In genomic region chr1:86481468-86481867, GRCm38 (mm10) we compare ENCODE assay signal across 13 mouse cellular contexts. TPM values are rescaled to one million over a fixed set of nuclear protein-coding genes. Genes with fewer than 3 reads are reported as not detected.
DNase-seq lines count a peak whose midpoint lies in the region; ATAC-seq lines count a peak whose summit lies in the region.
"Had no signal": no experiment of that assay in that cellular context is flagged by ENCODE, and none has a peak within 500 bp of the region (broad histone marks: within the 10 kb centered on the region; RNA-seq: fewer than 3 reads in every experiment).

No protein-coding gene starts in this region.

- H3K9ac ChIP-seq in kidney, embryonic 15.5 days: no peak overlapping the region
- H3K9ac ChIP-seq: heart, embryonic 15.5 days had no signal

- peaks cover 43% of the 10 kb centered on the region for H3K4me1 ChIP-seq in kidney, embryonic 15.5 days
- peaks cover 24% of the 10 kb centered on the region; the same call in 1 of the 2 replicates for H3K4me1 ChIP-seq in limb, embryonic 10.5 days

- peak overlapping the region; percentile 88 for H3K27ac ChIP-seq in kidney, embryonic 15.5 days
- peak overlapping the region; percentile 16; the same call in 1 of the 2 replicates for H3K27ac ChIP-seq in limb, embryonic 10.5 days
- H3K27ac ChIP-seq: heart, embryonic 15.5 days had no signal

- ATAC-seq in kidney, embryonic 15.5 days (replicated peaks; ENCODE audit: low FRiP score): peak; percentile 87
- ATAC-seq in neutrophil, adult 5-6 weeks (ENCODE audit: extremely low read depth, insufficient number of reproducible peaks, low FRiP score, poor library complexity, severe bottlenecking): peak; percentile 14; the same call in 1 of the 2 replicates
- ATAC-seq: CD4-positive, CD25-positive, alpha-beta regulatory T cell, adult 4 months had no signal

- no peaks in the 10 kb centered on the region for H3K9me3 ChIP-seq in kidney, embryonic 15.5 days (replicated peaks)
- no peaks in the 10 kb centered on the region for H3K9me3 ChIP-seq in limb, embryonic 10.5 days (replicated peaks)
- H3K9me3 ChIP-seq: heart, embryonic 15.5 days had no signal

- no peak for DNase-seq in kidney, adult 18-20 months
- DNase-seq in R1 (ENCODE audit: low read depth, low spot score): peak; percentile 55
- DNase-seq in limb, embryonic 10.5 days (ENCODE audit: low spot score): no peak
- no peak for DNase-seq in adrenal gland, adult 8-10 months
- no peak for DNase-seq in cerebellum, adult 8-10 months
- no peak for DNase-seq in layer of hippocampus, postnatal 10 days (ENCODE audit: low spot score in 2 of 2)
- DNase-seq: kidney, postnatal 10 days had no signal

- no peaks in the 10 kb centered on the region for H3K36me3 ChIP-seq in kidney, embryonic 15.5 days
- no peaks in the 10 kb centered on the region for H3K36me3 ChIP-seq in limb, embryonic 10.5 days
- H3K36me3 ChIP-seq: heart, embryonic 15.5 days had no signal

- H3K4me3 ChIP-seq in kidney, embryonic 15.5 days (replicated peaks): no peak overlapping the region
- no peak overlapping the region for H3K4me3 ChIP-seq in limb, embryonic 10.5 days
- H3K4me3 ChIP-seq: heart, embryonic 15.5 days had no signal

- no peaks in the 10 kb centered on the region for H3K27me3 ChIP-seq in kidney, embryonic 15.5 days
- no peaks in the 10 kb centered on the region for H3K27me3 ChIP-seq in limb, embryonic 10.5 days (ENCODE audit: low read depth, poor library complexity, severe bottlenecking)
- H3K27me3 ChIP-seq: heart, embryonic 15.5 days had no signal

- H3K4me2 ChIP-seq in kidney, embryonic 15.5 days: no peak overlapping the region
- H3K4me2 ChIP-seq: heart, embryonic 15.5 days had no signal

- 51% methylated on average over 7 of the region's 7 CpGs for WGBS in kidney, embryonic 15.5 days
- 69% methylated on average over 7 of the region's 7 CpGs for WGBS in limb, embryonic 10.5 days

RNA-seq across cellular contexts. Expression of gene Ptma, which starts 45.1 kb away (rescaled TPM):
- polyA plus RNA-seq in kidney, embryonic 15.5 days (2015; fragmentation: Nextera tagmentation; extraction: Ambion mirVana): 2,949 and 3,271 TPM in 2 replicates
- 3,283 and 3,422 TPM in 2 replicates for polyA plus RNA-seq in limb, embryonic 10.5 days (2016; fragmentation: Nextera tagmentation; extraction: Ambion mirVana)
- total RNA-seq in neutrophil, adult 5-6 weeks (2017): 1,253 and 1,399 TPM in 2 replicates
- total RNA-seq in adrenal gland, adult 8-10 months (2022): 100 to 1,000 TPM; 448 to 514 (median 510) TPM
- total RNA-seq in layer of hippocampus, postnatal 10 days (2021): 100 to 1,000 TPM; 617 to 662 TPM

RNA-seq across cellular contexts. Expression of gene Tex44, which starts 55.3 kb away (rescaled TPM):
- polyA plus RNA-seq in kidney, embryonic 15.5 days (2015; fragmentation: Nextera tagmentation; extraction: Ambion mirVana): not detected in 2 replicates
- polyA plus RNA-seq in limb, embryonic 10.5 days (2016; fragmentation: Nextera tagmentation; extraction: Ambion mirVana): not detected in 2 replicates
- not detected in 2 replicates for total RNA-seq in neutrophil, adult 5-6 weeks (2017)
- total RNA-seq in adrenal gland, adult 8-10 months (2022): not detected
- not detected for total RNA-seq in layer of hippocampus, postnatal 10 days (2021)
- total RNA-seq: left cerebral cortex, postnatal 25 days; midbrain, postnatal 0 days had no signal
- polyA plus RNA-seq: CD4-positive, CD25-positive, alpha-beta regulatory T cell, adult 4 months; heart, embryonic 15.5 days; midbrain, postnatal 0 days had no signal

RNA-seq across cellular contexts. Expression of gene Nmur1, which starts 55.4 kb away (rescaled TPM):
- 0.13 TPM in 1 of 2 replicates, not detected in the other for polyA plus RNA-seq in kidney, embryonic 15.5 days (2015; fragmentation: Nextera tagmentation; extraction: Ambion mirVana)
- polyA plus RNA-seq in limb, embryonic 10.5 days (2016; fragmentation: Nextera tagmentation; extraction: Ambion mirVana): 0.15 and 0.24 TPM in 2 replicates
- not detected in 2 replicates for total RNA-seq in neutrophil, adult 5-6 weeks (2017)
- not detected for total RNA-seq in adrenal gland, adult 8-10 months (2022)
- total RNA-seq in layer of hippocampus, postnatal 10 days (2021): not detected
- total RNA-seq: left cerebral cortex, postnatal 25 days; midbrain, postnatal 0 days had no signal
- polyA plus RNA-seq: heart, embryonic 15.5 days had no signal
